8 mouse cellular contexts compared by ENCODE assay signal in the genomic region with DNA sequence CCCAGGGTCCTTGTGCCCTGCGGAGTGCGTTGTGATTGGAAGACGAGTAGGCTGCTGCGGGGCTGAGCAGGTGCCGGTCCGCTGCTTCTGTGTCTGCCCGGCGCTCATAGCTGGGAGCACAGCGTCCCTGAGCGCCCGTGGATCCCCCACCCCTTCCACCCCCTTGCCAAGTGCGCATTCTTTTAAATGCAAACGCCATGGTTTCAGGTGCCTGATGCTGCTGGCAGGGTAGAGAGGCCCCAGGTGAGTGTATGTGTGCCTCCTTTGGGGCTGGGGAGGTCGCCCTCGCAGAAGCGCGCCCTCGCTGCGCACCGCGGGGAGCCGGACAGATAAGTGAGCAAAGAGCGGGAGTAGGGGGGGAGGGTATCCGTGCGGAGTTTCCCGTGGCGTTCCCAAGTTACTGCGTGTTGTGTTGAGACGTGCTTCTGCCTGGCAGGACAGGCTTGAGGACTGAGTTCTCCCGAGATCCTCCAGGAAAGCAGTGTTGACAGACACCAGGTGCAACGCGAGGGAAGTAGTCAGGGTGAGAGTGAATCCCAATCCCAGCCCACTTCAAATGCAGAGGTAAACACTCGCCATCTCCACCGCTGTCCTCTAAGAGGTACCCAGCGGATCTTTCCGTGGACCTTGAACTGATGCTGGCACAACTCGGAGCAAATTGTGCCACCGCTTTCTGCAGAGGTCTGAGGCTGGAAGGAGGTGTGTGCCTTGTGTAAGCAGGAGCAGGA. TPM values are rescaled to one million over a fixed set of nuclear protein-coding genes. Genes with fewer than 3 reads are reported as not detected.
A peak's percentile ranks its signal among the peaks of the same experiment; 100 is the strongest.
DNase-seq lines count a peak whose midpoint lies in the region; ATAC-seq and TF ChIP-seq lines count a peak whose summit lies in the region.

No protein-coding gene starts in this region.

- no peak for TF ChIP-seq POLR2A in testis, adult 2 months (IDR thresholded peaks at IDR 0.05; ENCODE audit: control insufficient read depth, low read depth, low read length)
- no peak for TF ChIP-seq POLR2A in thymus, adult 2 months (IDR thresholded peaks at IDR 0.05; ENCODE audit: control insufficient read depth, extremely low read depth, insufficient read depth, low read length, poor library complexity)

- H3K9ac ChIP-seq in embryonic facial prominence, embryonic 15.5 days: no peak overlapping the region

- H3K27me3 ChIP-seq in testis, adult 2 months (ENCODE audit: control insufficient read depth, insufficient read depth, low read length): no peaks in the 10 kb centered on the region
- 0 out of 2 replicates have a peak, but pooled peaks cover 6% of the 10 kb centered on the region for H3K27me3 ChIP-seq in embryonic facial prominence, embryonic 15.5 days
- H3K27me3 ChIP-seq in midbrain, embryonic 10.5 days (ENCODE audit: low read depth, poor library complexity, severe bottlenecking): peaks cover 3% of the 10 kb centered on the region; the same call in 1 of the 2 replicates
- no peaks in the 10 kb centered on the region for H3K27me3 ChIP-seq in thymus, adult 2 months (ENCODE audit: control insufficient read depth, insufficient read depth, low read length)

- H3K4me2 ChIP-seq in embryonic facial prominence, embryonic 15.5 days (replicated peaks): peak overlapping the region; percentile 84

- peak overlapping the region; percentile 18 for H3K4me3 ChIP-seq in testis, adult 2 months (ENCODE audit: control insufficient read depth, low read depth, low read length)
- H3K4me3 ChIP-seq in embryonic facial prominence, embryonic 15.5 days (replicated peaks): peak overlapping the region; percentile 61
- H3K4me3 ChIP-seq in midbrain, embryonic 10.5 days: peak overlapping the region; percentile 74
- H3K4me3 ChIP-seq in thymus, adult 2 months (ENCODE audit: control insufficient read depth, insufficient read depth, low read length): no peak overlapping the region

- H3K36me3 ChIP-seq in testis, adult 2 months (ENCODE audit: control insufficient read depth, insufficient read depth, low read length): no peaks in the 10 kb centered on the region
- H3K36me3 ChIP-seq in embryonic facial prominence, embryonic 15.5 days: no peaks in the 10 kb centered on the region
- H3K36me3 ChIP-seq in midbrain, embryonic 10.5 days: no peaks in the 10 kb centered on the region
- no peaks in the 10 kb centered on the region for H3K36me3 ChIP-seq in thymus, adult 2 months (ENCODE audit: control insufficient read depth, insufficient read depth, low read length)

- ATAC-seq in embryonic facial prominence, embryonic 15.5 days (ENCODE audit: insufficient number of reproducible peaks, low FRiP score, low TSS enrichment, low read depth): peak; percentile 63

- DNase-seq in testis, postnatal 10 days (ENCODE audit: low spot score): no peak
- peak; percentile 7 to 34 for DNase-seq in layer of hippocampus, adult 18-20 months (ENCODE audit: low spot score in 2 of 2)
- DNase-seq in midbrain, embryonic 10.5 days (ENCODE audit: low spot score): no peak
- no peak for DNase-seq in thymus, adult 2 months
- no peak for DNase-seq in spleen, postnatal 14 days (ENCODE audit: low spot score in 2 of 2)
- no peak for DNase-seq in spleen, postnatal 4 days (ENCODE audit: low spot score in 2 of 2)

- no peak for TF ChIP-seq CTCF in testis, adult 2 months (IDR thresholded peaks at IDR 0.05; ENCODE audit: control insufficient read depth, insufficient read depth, insufficient replicate concordance, low read depth, low read length)
- no peak for TF ChIP-seq CTCF in thymus, adult 2 months (IDR thresholded peaks at IDR 0.05; ENCODE audit: borderline replicate concordance, control insufficient read depth, extremely low read depth, insufficient read depth, low read length, poor library complexity)

- H3K4me1 ChIP-seq in testis, adult 2 months (ENCODE audit: control insufficient read depth, insufficient read depth, low read length): no peaks in the 10 kb centered on the region; the same call in none of the 2 replicates
- peaks cover 6% of the 10 kb centered on the region for H3K4me1 ChIP-seq in embryonic facial prominence, embryonic 15.5 days
- H3K4me1 ChIP-seq in midbrain, embryonic 10.5 days: peaks cover 28% of the 10 kb centered on the region
- H3K4me1 ChIP-seq in thymus, adult 2 months (replicated peaks; ENCODE audit: control insufficient read depth, insufficient read depth, low read length): no peaks in the 10 kb centered on the region

- no peak overlapping the region for H3K27ac ChIP-seq in testis, adult 2 months (ENCODE audit: control insufficient read depth, insufficient read depth, low read depth, low read length)
- H3K27ac ChIP-seq in embryonic facial prominence, embryonic 15.5 days (replicated peaks): peak overlapping the region; percentile 14; the same call in 1 of the 2 replicates
- H3K27ac ChIP-seq in midbrain, embryonic 10.5 days (replicated peaks): peak overlapping the region; percentile 86
- no peak overlapping the region for H3K27ac ChIP-seq in thymus, adult 2 months (ENCODE audit: control insufficient read depth, insufficient read depth, low read length)

- H3K9me3 ChIP-seq in embryonic facial prominence, embryonic 15.5 days (replicated peaks): no peaks in the 10 kb centered on the region
- no peaks in the 10 kb centered on the region for H3K9me3 ChIP-seq in midbrain, embryonic 10.5 days (replicated peaks)

- WGBS in embryonic facial prominence, embryonic 15.5 days: 1% methylated on average over 38 of the region's 38 CpGs
- 1% methylated on average over 38 of the region's 38 CpGs for WGBS in midbrain, embryonic 10.5 days
- 14% methylated on average over 38 of the region's 38 CpGs for WGBS in thymus, adult 2 months

RNA-seq across cellular contexts. Expression of a gene that starts 0.7 kb away (rescaled TPM):
- polyA plus RNA-seq in testis, adult 2 months (2012; rRNA removed): not detected in 2 replicates
- polyA plus RNA-seq in embryonic facial prominence, embryonic 15.5 days (2015; fragmentation: Nextera tagmentation; extraction: Ambion mirVana): 5.7 and 7.6 TPM in 2 replicates
- 1 to 10 TPM; 6.5 to 7.6 TPM for total RNA-seq in layer of hippocampus, adult 18-20 months (2021)
- polyA plus RNA-seq in midbrain, embryonic 10.5 days (2016; fragmentation: Nextera tagmentation; extraction: Ambion mirVana): 3.1 and 3.6 TPM in 2 replicates
- 0.06 TPM in 1 of 2 replicates, not detected in the other for polyA plus RNA-seq in thymus, adult 2 months (2012; rRNA removed)

Comparison
In these comparisons a context has a peak if more than half of its experiments do, and no peak if none do; other contexts are left out.
1. H3K27ac ChIP-seq: peak in embryonic facial prominence, embryonic 15.5 days (single experiment) and midbrain, embryonic 10.5 days (single experiment); none in testis, adult 2 months (single experiment) and thymus, adult 2 months (single experiment).
2. DNase-seq: peak in layer of hippocampus, adult 18-20 months (2 of 2); none in testis, postnatal 10 days (single experiment), midbrain, embryonic 10.5 days (single experiment), thymus, adult 2 months (single experiment), spleen, postnatal 14 days (0 of 2) and spleen, postnatal 4 days (0 of 2).